Mouse (Mus musculus) thymus, postnatal 0 days (tissue): ENCODE results near the gene Chchd6. TPM values are rescaled to one million over a fixed set of nuclear protein-coding genes. Genes with fewer than 3 reads are reported as not detected.

Source experiments
- DNase-seq: peaks from one replicate; pipeline ENCODE4 v3.0.0-alpha.2; 2015; ENCODE audit warnings: low spot score
- polyA plus RNA-seq: library from polyadenylated mRNA; unstranded; fragments of >200 nt; fragmentation: Nextera tagmentation; extraction: Ambion mirVana; gene quantifications from 2 replicates; pipeline ENCODE4 v1.2.1, GENCODE M21; 2015

Gene Chchd6
- polyA plus RNA-seq, 1 experiment from 2014 or later = 56.6 TPM

- DNase-seq = no peak
Measured at GRCm38 (mm10) chr6:89333964-89334702, 261.3 kb downstream of the Chchd6 start.

Other genes starting within 250 kb of the Chchd6 start
- 9.8 and 11.1 TPM in 2 replicates for gene Plxna1, start 233.0 kb downstream of the Chchd6 start, polyA plus RNA-seq
- gene Txnrd3, start 48.3 kb upstream of the Chchd6 start, polyA plus RNA-seq = 21.1 and 23.5 TPM in 2 replicates
- not detected in 2 replicates for gene Vmn1r40, start 111.9 kb upstream of the Chchd6 start, polyA plus RNA-seq
- gene Vmn1r41, start 145.1 kb upstream of the Chchd6 start, polyA plus RNA-seq = not detected in 2 replicates